Mouse (Mus musculus): ENCODE measurements around the gene Vmn2r71. TPM values are rescaled to one million over a fixed set of nuclear protein-coding genes. Genes with fewer than 3 reads are reported as not detected.

The Vmn2r71 gene
- not detected in 2 replicates for polyA plus RNA-seq (2012; rRNA removed)

DNA sequence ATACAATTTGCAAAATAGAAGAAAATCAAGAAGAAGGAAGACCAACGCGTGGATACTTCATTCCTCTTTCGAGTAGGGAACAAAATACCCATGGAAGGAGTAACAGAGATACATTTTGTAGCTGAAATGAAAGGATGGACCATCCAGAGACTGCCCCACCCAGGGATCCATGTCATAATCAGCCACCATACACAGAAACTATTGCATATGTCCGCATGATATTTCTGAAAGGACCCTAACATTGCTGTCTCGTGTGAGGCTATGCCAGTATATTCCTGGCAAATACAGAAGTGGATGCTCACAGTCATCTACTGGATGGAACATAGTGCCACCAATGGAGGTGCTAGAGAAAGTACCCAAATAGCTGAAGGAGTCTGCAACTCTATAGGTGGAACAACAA, at the start of gene Vmn2r71:
Vmn2r71 (plus strand) TSS at position 301 of the 400 bp plus-strand sequence.

DNA sequence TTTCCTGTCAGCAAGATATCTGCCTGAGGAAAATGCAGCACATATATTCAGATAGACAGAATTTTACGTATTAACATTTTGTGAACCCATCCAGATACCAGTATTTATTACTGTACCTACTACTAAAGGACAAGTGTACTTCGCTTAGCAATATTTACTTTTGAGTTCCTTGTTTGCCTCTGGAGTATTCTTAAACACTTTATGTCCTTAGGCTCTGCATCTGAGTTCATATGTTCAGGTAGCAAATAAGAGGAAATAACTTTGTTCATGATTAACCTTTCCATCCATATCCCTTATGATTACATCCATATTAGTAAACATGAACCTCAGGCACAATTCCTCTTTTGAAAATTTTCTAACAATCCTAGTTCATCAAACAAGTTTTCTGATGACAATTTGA, 6.2 kb downstream of the Vmn2r71 start, which contains the start of gene Vmn2r70:
Vmn2r70 (minus strand) TSS at position 101 of the 400 bp plus-strand sequence.

Other genes with a start within 250 kb of the Vmn2r71 start
- gene Vmn2r69, start 147.2 kb upstream of the Vmn2r71 start, polyA plus RNA-seq (2012; rRNA removed), result not detected in 2 replicates
- gene Vmn2r70, start 6.1 kb downstream of the Vmn2r71 start, polyA plus RNA-seq (2012; rRNA removed), result not detected in 2 replicates
- not detected in 2 replicates for gene Vmn2r72, start 192.0 kb downstream of the Vmn2r71 start, polyA plus RNA-seq (2012; rRNA removed)